Mouse (Mus musculus) CH12F3 (cell line): Measurements from ENCODE around the gene Olfr804.

ENCODE experiments used
- in situ Hi-C: fragments of 300-500 bp; cut with MboI; formaldehyde crosslinking; loops from 2 replicates; pipeline ENCODE4 v1.14.3; 2020; ENCODE audit warnings: low sequenced_read_pairs

The Olfr804 gene

GRCm38 (mm10) chr10:129702910-129703309 is at the start of gene Olfr804:
Gene Olfr804, plus strand, starts transcription at chr10:129703210.
- in situ Hi-C loops, result no loop called here

- in situ Hi-C loops, result no loop called here
Measured at GRCm38 (mm10) chr10:129657394-129657793, 45.6 kb upstream of the Olfr804 start, which contains the start of gene Olfr800. Gene Olfr800, plus strand, starts transcription at chr10:129657694.

GRCm38 (mm10) chr10:129673765-129674164 is 29.2 kb upstream of the Olfr804 start, which contains the start of gene Olfr801:
Gene Olfr801, minus strand, starts transcription at chr10:129673865.
- in situ Hi-C loops, result no loop called here

- in situ Hi-C loops, result no loop called here
Measured at GRCm38 (mm10) chr10:129688069-129688468, 14.9 kb upstream of the Olfr804 start, which contains the start of gene Olfr802. Gene Olfr802, minus strand, starts transcription at chr10:129688169.

GRCm38 (mm10) chr10:129694186-129694585 is 8.8 kb upstream of the Olfr804 start, which contains the start of gene Olfr803:
Gene Olfr803, minus strand, starts transcription at chr10:129694286.
- in situ Hi-C loops, result no loop called here

- in situ Hi-C loops, result no loop called here
Measured at GRCm38 (mm10) chr10:129729275-129729674, 26.3 kb downstream of the Olfr804 start, which contains the start of gene Olfr805. Gene Olfr805, minus strand, starts transcription at chr10:129729375.

GRCm38 (mm10) chr10:129741821-129742220 is 38.8 kb downstream of the Olfr804 start, which contains the start of gene Olfr806:
Gene Olfr806, minus strand, starts transcription at chr10:129741921.
- in situ Hi-C loops, result no loop called here

- in situ Hi-C loops, result no loop called here
Measured at GRCm38 (mm10) chr10:129757693-129758092, 54.7 kb downstream of the Olfr804 start, which contains the start of gene Olfr807. Gene Olfr807, minus strand, starts transcription at chr10:129757793.
